In the genomic region with DNA sequence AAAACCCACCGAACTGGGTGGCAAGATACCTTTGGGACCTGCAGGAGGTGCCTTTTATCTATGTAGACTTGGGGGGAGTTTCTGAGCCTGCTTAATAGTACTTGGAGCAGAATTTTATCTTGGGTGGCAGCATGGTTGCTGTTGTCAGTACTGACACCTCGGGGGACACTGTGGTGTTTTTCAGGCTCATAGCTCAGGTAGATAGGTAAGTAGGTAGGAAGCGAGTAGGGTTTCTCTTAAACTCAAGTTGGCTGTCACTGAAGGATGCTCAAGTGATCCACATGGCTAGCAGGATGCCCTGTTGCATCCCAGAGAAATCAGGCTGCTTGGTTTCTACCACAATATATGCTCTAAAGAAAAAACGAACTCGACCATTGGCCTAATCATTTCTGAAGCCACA, we compare ENCODE assay signal across 14 mouse cellular contexts. TPM values are rescaled to one million over a fixed set of nuclear protein-coding genes. Genes with fewer than 3 reads are reported as not detected.
DNase-seq lines count a peak whose midpoint lies in the region; ATAC-seq lines count a peak whose summit lies in the region.
"Had no signal": no experiment of that assay in that cellular context is flagged by ENCODE, and none has a peak within 500 bp of the region (broad histone marks: within the 10 kb centered on the region; RNA-seq: fewer than 3 reads in every experiment).

No protein-coding gene starts in this region.

- peak overlapping the region; percentile 60 for H3K9ac ChIP-seq in kidney, embryonic 16.5 days (replicated peaks; ENCODE audit: low read length)
- H3K9ac ChIP-seq in embryonic facial prominence, embryonic 12.5 days = 0 out of 2 replicates have a peak overlapping the region, but pooled peaks have one; percentile 27
- H3K9ac ChIP-seq in limb, embryonic 15.5 days = 0 out of 2 replicates have a peak overlapping the region, but pooled peaks have one; percentile 8
- H3K9ac ChIP-seq: forebrain, embryonic 15.5 days had no signal

- H3K36me3 ChIP-seq in kidney, embryonic 16.5 days (ENCODE audit: insufficient read depth, low read length) = no peaks in the 10 kb centered on the region
- H3K36me3 ChIP-seq in embryonic facial prominence, embryonic 12.5 days = no peaks in the 10 kb centered on the region
- H3K36me3 ChIP-seq in limb, embryonic 15.5 days = no peaks in the 10 kb centered on the region
- H3K36me3 ChIP-seq: forebrain, embryonic 15.5 days had no signal

- H3K27ac ChIP-seq in kidney, embryonic 16.5 days (ENCODE audit: low read length) = peak overlapping the region; percentile 63; the same call in 1 of the 2 replicates
- peak overlapping the region; percentile 84 for H3K27ac ChIP-seq in embryonic facial prominence, embryonic 12.5 days
- peak overlapping the region; percentile 76 for H3K27ac ChIP-seq in limb, embryonic 15.5 days
- H3K27ac ChIP-seq: forebrain, embryonic 15.5 days; layer of hippocampus, adult 2 months had no signal

- peaks cover 3% of the 10 kb centered on the region; the same call in 1 of the 2 replicates for H3K4me1 ChIP-seq in kidney, embryonic 16.5 days (ENCODE audit: insufficient read depth, low read length)
- no peaks in the 10 kb centered on the region for H3K4me1 ChIP-seq in embryonic facial prominence, embryonic 12.5 days
- peaks cover 5% of the 10 kb centered on the region; the same call in 1 of the 2 replicates for H3K4me1 ChIP-seq in limb, embryonic 15.5 days

- peak; percentile 84 for DNase-seq in heart, adult 11 months
- DNase-seq in heart, postnatal 4 days = no peak
- no peak for DNase-seq in kidney, adult 9 months
- no peak for DNase-seq in cerebellum, postnatal 14 days
- DNase-seq: left cerebral cortex, postnatal 4 days; midbrain, embryonic 14.5 days; thymus, postnatal 14 days had no signal

- H3K4me2 ChIP-seq in kidney, embryonic 16.5 days (replicated peaks; ENCODE audit: low read depth, low read length) = peak overlapping the region; percentile 42
- peak overlapping the region; percentile 76 for H3K4me2 ChIP-seq in embryonic facial prominence, embryonic 12.5 days (replicated peaks)
- peak overlapping the region; percentile 71 for H3K4me2 ChIP-seq in limb, embryonic 15.5 days
- H3K4me2 ChIP-seq: forebrain, embryonic 15.5 days had no signal

- WGBS in kidney, embryonic 16.5 days = 41% methylated on average over 5 of the region's 5 CpGs
- 48% methylated on average over 5 of the region's 5 CpGs for WGBS in embryonic facial prominence, embryonic 12.5 days
- WGBS in limb, embryonic 15.5 days = 37% methylated on average over 5 of the region's 5 CpGs

- no peaks in the 10 kb centered on the region for H3K27me3 ChIP-seq in kidney, embryonic 16.5 days (ENCODE audit: insufficient read depth, low read length)
- H3K27me3 ChIP-seq in embryonic facial prominence, embryonic 12.5 days = no peaks in the 10 kb centered on the region
- no peaks in the 10 kb centered on the region for H3K27me3 ChIP-seq in limb, embryonic 15.5 days

- no peaks in the 10 kb centered on the region for H3K9me3 ChIP-seq in kidney, embryonic 16.5 days (ENCODE audit: low read length)
- no peaks in the 10 kb centered on the region for H3K9me3 ChIP-seq in embryonic facial prominence, embryonic 12.5 days
- H3K9me3 ChIP-seq in limb, embryonic 15.5 days = no peaks in the 10 kb centered on the region
- H3K9me3 ChIP-seq: forebrain, embryonic 15.5 days had no signal

- no peak for ATAC-seq in kidney, embryonic 16.5 days (ENCODE audit: low FRiP score, low TSS enrichment)
- ATAC-seq in embryonic facial prominence, embryonic 12.5 days (ENCODE audit: insufficient number of reproducible peaks, insufficient read depth, low FRiP score, low TSS enrichment) = no peak
- no peak for ATAC-seq in limb, embryonic 15.5 days (ENCODE audit: insufficient number of reproducible peaks, low FRiP score, low TSS enrichment, low read depth)
- ATAC-seq in megakaryocyte progenitor cell, adult 5-6 weeks (replicated peaks; ENCODE audit: poor library complexity) = no peak
- ATAC-seq: forebrain, embryonic 15.5 days had no signal

- H3K4me3 ChIP-seq in kidney, embryonic 16.5 days (ENCODE audit: low read length) = peak overlapping the region; percentile 34
- peak overlapping the region; percentile 54 for H3K4me3 ChIP-seq in embryonic facial prominence, embryonic 12.5 days
- H3K4me3 ChIP-seq in limb, embryonic 15.5 days = peak overlapping the region; percentile 52
- H3K4me3 ChIP-seq: forebrain, embryonic 15.5 days; layer of hippocampus, adult 2 months had no signal

RNA-seq across cellular contexts. Expression of a gene that starts 2.6 kb away (rescaled TPM):
- 1 to 10 TPM; 7.2 to 9.9 TPM for total RNA-seq in heart, postnatal 4 days (2021)
- polyA plus RNA-seq in kidney, embryonic 16.5 days (2015; fragmentation: Nextera tagmentation; extraction: Ambion mirVana) = 35.4 and 42.6 TPM in 2 replicates
- polyA plus RNA-seq in embryonic facial prominence, embryonic 12.5 days (2016; fragmentation: Nextera tagmentation; extraction: Ambion mirVana) = 34.7 and 35.9 TPM in 2 replicates
- polyA plus RNA-seq in limb, embryonic 15.5 days (2015; fragmentation: Nextera tagmentation; extraction: Ambion mirVana) = 42.0 and 43.1 TPM in 2 replicates
- total RNA-seq in megakaryocyte progenitor cell, adult 5-6 weeks (2015) = 1.1 and 6.0 TPM in 2 replicates
- total RNA-seq in megakaryocyte progenitor cell, adult 5-6 weeks (2017) = 1.2 and 3.2 TPM in 2 replicates
- total RNA-seq: MEL had no signal

RNA-seq across cellular contexts. Expression of a gene that starts 38.9 kb away (rescaled TPM):
- 10 to 100 TPM; 17.4 to 18.3 TPM for total RNA-seq in heart, postnatal 4 days (2021)
- polyA plus RNA-seq in kidney, embryonic 16.5 days (2015; fragmentation: Nextera tagmentation; extraction: Ambion mirVana) = 64.8 and 67.6 TPM in 2 replicates
- 59.3 and 64.1 TPM in 2 replicates for polyA plus RNA-seq in embryonic facial prominence, embryonic 12.5 days (2016; fragmentation: Nextera tagmentation; extraction: Ambion mirVana)
- 49.3 and 51.5 TPM in 2 replicates for polyA plus RNA-seq in limb, embryonic 15.5 days (2015; fragmentation: Nextera tagmentation; extraction: Ambion mirVana)
- 42.9 and 46.0 TPM in 2 replicates for total RNA-seq in megakaryocyte progenitor cell, adult 5-6 weeks (2015)
- total RNA-seq in megakaryocyte progenitor cell, adult 5-6 weeks (2017) = 33.5 and 36.3 TPM in 2 replicates

Comparison
In these comparisons a context has a peak if more than half of its experiments do, and no peak if none do; other contexts are left out.
1. H3K9ac ChIP-seq: peak in every context shown above with its lines; median percentile 60 in kidney, embryonic 16.5 days; 27 in embryonic facial prominence, embryonic 12.5 days; 8 in limb, embryonic 15.5 days.